Mouse (Mus musculus): Measurements from ENCODE around the gene Emilin1.

DNA sequence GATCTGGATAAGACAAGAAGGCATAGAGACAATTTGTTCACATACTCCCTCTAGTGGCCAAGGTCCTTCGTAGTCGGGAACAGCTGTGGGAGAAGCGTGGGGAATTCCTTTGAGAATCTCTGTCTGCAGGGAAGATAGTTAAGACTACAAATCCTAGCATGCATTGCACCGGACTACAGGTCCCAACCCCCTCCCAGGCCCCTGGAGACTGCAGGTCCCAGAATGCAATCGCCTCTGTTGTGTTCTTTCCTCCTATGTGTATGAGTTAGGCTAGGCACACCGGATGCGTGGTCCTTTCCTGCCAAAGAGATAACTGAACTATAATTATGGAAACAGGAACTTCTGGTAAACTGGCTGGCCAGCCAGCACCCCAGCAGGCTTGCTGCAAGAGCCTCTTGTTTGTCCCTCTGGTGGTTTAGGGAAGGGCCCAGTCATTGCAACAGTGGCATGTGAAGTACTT, 2.8 kb downstream of the Emilin1 start:
- TF ChIP-seq POLR2A (IDR thresholded peaks at IDR 0.05; ENCODE audit: extremely low read depth, insufficient read depth, low read length): no peak
- TF ChIP-seq CTCF (IDR thresholded peaks at IDR 0.05; ENCODE audit: low read depth, low read length): peak; percentile 58
